23 mouse cellular contexts compared by ENCODE assay signal in genomic region chr5:131658822-131659515, GRCm38 (mm10).
DNase-seq lines count a peak whose midpoint lies in the region; ATAC-seq lines count a peak whose summit lies in the region.
"Had no signal": no experiment of that assay in that cellular context is flagged by ENCODE, and none has a peak within 500 bp of the region (broad histone marks: within the 10 kb centered on the region; RNA-seq: fewer than 3 reads in every experiment).

No protein-coding gene starts in this region.

- no peak for ATAC-seq in forebrain, embryonic 13.5 days
- no peak for ATAC-seq in neural tube, embryonic 11.5 days (ENCODE audit: insufficient read depth, low FRiP score, low TSS enrichment)
- ATAC-seq in midbrain, embryonic 16.5 days, result peak; percentile 45; the same call in 1 of the 2 replicates
- ATAC-seq: CD4-positive, CD25-positive, alpha-beta regulatory T cell, adult 4 months; Patski had no signal

- H3K9ac ChIP-seq in forebrain, embryonic 13.5 days, result no peak overlapping the region
- no peak overlapping the region for H3K9ac ChIP-seq in neural tube, embryonic 11.5 days (ENCODE audit: low read length)
- 0 out of 2 replicates have a peak overlapping the region, but pooled peaks have one; percentile 12 for H3K9ac ChIP-seq in midbrain, embryonic 16.5 days (ENCODE audit: low read depth, low read length)
- H3K9ac ChIP-seq: embryonic facial prominence, embryonic 15.5 days; liver, embryonic 14.5 days; lung, embryonic 15.5 days had no signal

- H3K27ac ChIP-seq in forebrain, embryonic 13.5 days, result peak overlapping the region; percentile 57; the same call in 1 of the 2 replicates
- H3K27ac ChIP-seq in forebrain, embryonic 10.5 days, result no peak overlapping the region
- H3K27ac ChIP-seq in neural tube, embryonic 11.5 days (ENCODE audit: low read depth, low read length), result no peak overlapping the region; the same call in 1 of the 2 replicates
- 0 out of 2 replicates have a peak overlapping the region, but pooled peaks have one; percentile 38 for H3K27ac ChIP-seq in midbrain, embryonic 16.5 days (ENCODE audit: low read length)
- H3K27ac ChIP-seq: embryonic facial prominence, embryonic 15.5 days; kidney, postnatal 0 days; liver, embryonic 14.5 days; lung, embryonic 15.5 days had no signal

- intact Hi-C loops in gastrocnemius, postnatal 36 days (cut with DNase I), result no loop called here

- H3K4me1 ChIP-seq in forebrain, embryonic 13.5 days, result peaks cover 20% of the 10 kb centered on the region
- peaks cover 17% of the 10 kb centered on the region for H3K4me1 ChIP-seq in forebrain, embryonic 10.5 days
- H3K4me1 ChIP-seq in neural tube, embryonic 11.5 days (ENCODE audit: control insufficient read depth, insufficient read depth, low read length), result 0 out of 2 replicates have a peak, but pooled peaks cover 3% of the 10 kb centered on the region
- H3K4me1 ChIP-seq in midbrain, embryonic 16.5 days (ENCODE audit: control insufficient read depth, insufficient read depth, low read length), result peaks cover 12% of the 10 kb centered on the region; the same call in 1 of the 2 replicates
- H3K4me1 ChIP-seq: lung, embryonic 15.5 days had no signal

- no peaks in the 10 kb centered on the region; the same call in 1 of the 2 replicates for H3K36me3 ChIP-seq in forebrain, embryonic 13.5 days (ENCODE audit: poor library complexity, severe bottlenecking)
- H3K36me3 ChIP-seq in forebrain, embryonic 10.5 days (replicated peaks), result no peaks in the 10 kb centered on the region
- H3K36me3 ChIP-seq in neural tube, embryonic 11.5 days (ENCODE audit: control insufficient read depth, insufficient read depth, low read length), result no peaks in the 10 kb centered on the region
- no peaks in the 10 kb centered on the region for H3K36me3 ChIP-seq in midbrain, embryonic 16.5 days (ENCODE audit: control insufficient read depth, insufficient read depth, low read length)
- H3K36me3 ChIP-seq: embryonic facial prominence, embryonic 15.5 days; lung, embryonic 15.5 days had no signal

- H3K27me3 ChIP-seq in forebrain, embryonic 13.5 days, result no peaks in the 10 kb centered on the region
- peaks cover 64% of the 10 kb centered on the region for H3K27me3 ChIP-seq in forebrain, embryonic 10.5 days (ENCODE audit: poor library complexity, severe bottlenecking)
- no peaks in the 10 kb centered on the region for H3K27me3 ChIP-seq in neural tube, embryonic 11.5 days (ENCODE audit: control insufficient read depth, insufficient read depth, low read length)
- no peaks in the 10 kb centered on the region for H3K27me3 ChIP-seq in midbrain, embryonic 16.5 days (ENCODE audit: control insufficient read depth, insufficient read depth, low read depth, low read length)
- H3K27me3 ChIP-seq: embryonic facial prominence, embryonic 15.5 days; lung, embryonic 15.5 days; Patski had no signal

- no peak for DNase-seq in forebrain, embryonic 10.5 days (ENCODE audit: extremely low spot score, low spot score)
- DNase-seq in neural tube, embryonic 11.5 days (ENCODE audit: low spot score), result peak; percentile 14
- DNase-seq in neural tube, embryonic 10.5 days (ENCODE audit: extremely low spot score, low spot score), result no peak
- no peak for DNase-seq in left cerebral cortex, adult 8-10 months (ENCODE audit: low spot score in 2 of 2)
- no peak for DNase-seq in gastrocnemius, postnatal 36 days
- no peak for DNase-seq in heart, adult 11 months
- DNase-seq: adrenal gland, postnatal 10 days; cerebellum, adult 18-20 months; cerebellum, postnatal 25 days; gastrocnemius, postnatal 25 days; kidney, adult 18-20 months; lung, postnatal 4 days; right cerebral cortex, postnatal 14 days; spleen, adult 18-20 months; thymus, postnatal 4 days had no signal

- H3K4me2 ChIP-seq in forebrain, embryonic 13.5 days, result no peak overlapping the region
- H3K4me2 ChIP-seq in neural tube, embryonic 11.5 days (ENCODE audit: low read depth), result no peak overlapping the region
- H3K4me2 ChIP-seq in midbrain, embryonic 16.5 days (ENCODE audit: low read length), result no peak overlapping the region; the same call in 1 of the 2 replicates
- H3K4me2 ChIP-seq: embryonic facial prominence, embryonic 15.5 days; lung, embryonic 15.5 days had no signal

- no peaks in the 10 kb centered on the region for H3K9me3 ChIP-seq in forebrain, embryonic 13.5 days (replicated peaks)
- peaks cover 11% of the 10 kb centered on the region; the same call in 1 of the 2 replicates for H3K9me3 ChIP-seq in forebrain, embryonic 10.5 days
- H3K9me3 ChIP-seq in neural tube, embryonic 11.5 days (ENCODE audit: control insufficient read depth, low read length), result 0 out of 2 replicates have a peak, but pooled peaks cover 4% of the 10 kb centered on the region
- H3K9me3 ChIP-seq in midbrain, embryonic 16.5 days (replicated peaks; ENCODE audit: control insufficient read depth, low read length, poor library complexity, severe bottlenecking), result no peaks in the 10 kb centered on the region
- H3K9me3 ChIP-seq: embryonic facial prominence, embryonic 15.5 days; lung, embryonic 15.5 days had no signal

- H3K4me3 ChIP-seq in forebrain, embryonic 13.5 days, result no peak overlapping the region
- no peak overlapping the region for H3K4me3 ChIP-seq in forebrain, embryonic 10.5 days
- H3K4me3 ChIP-seq in neural tube, embryonic 11.5 days (ENCODE audit: low read depth, low read length), result no peak overlapping the region
- no peak overlapping the region for H3K4me3 ChIP-seq in midbrain, embryonic 16.5 days (ENCODE audit: low read depth, low read length)
- H3K4me3 ChIP-seq: embryonic facial prominence, embryonic 15.5 days; lung, embryonic 15.5 days had no signal

- 66% methylated on average over 19 of the region's 19 CpGs for WGBS in forebrain, embryonic 13.5 days
- 94% methylated on average over 19 of the region's 19 CpGs for WGBS in forebrain, embryonic 10.5 days
- 81% methylated on average over 19 of the region's 19 CpGs for WGBS in neural tube, embryonic 11.5 days
- 51% methylated on average over 19 of the region's 19 CpGs for whole genome bisulfite sequencing in midbrain, embryonic 16.5 days

Comparison
In these comparisons a context has a peak if more than half of its experiments do, and no peak if none do; other contexts are left out.
1. H3K27ac ChIP-seq: peak in forebrain, embryonic 13.5 days (single experiment) and midbrain, embryonic 16.5 days (single experiment); none in forebrain, embryonic 10.5 days (single experiment) and neural tube, embryonic 11.5 days (single experiment).